Mouse (Mus musculus) intestine, postnatal 0 days (tissue): ENCODE results near the gene Zfp991. TPM values are rescaled to one million over a fixed set of nuclear protein-coding genes. Genes with fewer than 3 reads are reported as not detected.
"Not testable (repeated sequence)": the region's sequence is repeated elsewhere in the genome, so short reads cannot be mapped to it uniquely, and the experiment has no call there.

Experiments used
- ATAC-seq: fragments of 200-750 bp; cut with Nextera tagmentation; 2 replicates; pipeline ENCODE4 v1.8.0; 2017; ENCODE audit warnings: mild to moderate bottlenecking, moderate TSS enrichment, moderate library complexity
- H3K27ac ChIP-seq: fragments of 300-500 bp; sonication (generic); 2 replicates; pipeline ENCODE4 v1.5.1; 2014; ENCODE audit warnings: mild to moderate bottlenecking, low read depth, low read length, moderate library complexity
- H3K27me3 ChIP-seq: fragments of 300-500 bp; sonication (generic); replicated peaks from 2 replicates; pipeline ENCODE4 v1.6.1; 2014; ENCODE audit warnings: low read length, mixed read lengths; ENCODE audit not compliant: control insufficient read depth, insufficient read depth
- H3K36me3 ChIP-seq: fragments of 300-500 bp; sonication (generic); 2 replicates; pipeline ENCODE4 v1.6.1; 2014; ENCODE audit warnings: mild to moderate bottlenecking, moderate library complexity; ENCODE audit not compliant: control insufficient read depth, insufficient read depth
- H3K4me1 ChIP-seq: fragments of 300-500 bp; sonication (generic); replicated peaks from 2 replicates; pipeline ENCODE4 v1.6.1; 2014; ENCODE audit warnings: antibody characterized with exemption, low read length, mixed read lengths; ENCODE audit not compliant: control insufficient read depth, insufficient read depth
- H3K4me2 ChIP-seq: fragments of 300-500 bp; sonication (generic); replicated peaks from 2 replicates; pipeline ENCODE4 v1.6.1; 2014; ENCODE audit warnings: low read depth, mild to moderate bottlenecking, moderate library complexity
- H3K4me3 ChIP-seq: fragments of 300-500 bp; sonication (generic); 2 replicates; pipeline ENCODE4 v1.5.1; 2014; ENCODE audit warnings: low read depth, low read length
- H3K9ac ChIP-seq: fragments of 300-500 bp; sonication (generic); 2 replicates; pipeline ENCODE4 v1.6.1; 2014; ENCODE audit warnings: mild to moderate bottlenecking, low read depth, low read length
- H3K9me3 ChIP-seq: fragments of 300-500 bp; sonication (generic); 2 replicates; pipeline ENCODE4 v1.6.1; 2016; ENCODE audit warnings: mixed run types; ENCODE audit not compliant: control insufficient read depth
- WGBS: fragments of 180-500 bp; shearing (Covaris S2); extraction: QIAGEN DNeasy Blood & Tissue Kit; methylation state at CpG from one replicate; pipeline ENCODE4 v1.1.7; 2014; 5-methylcytosine and 5-hydroxymethylcytosine counted together
- polyA plus RNA-seq: library from polyadenylated mRNA; unstranded; fragments of >200 nt; fragmentation: Nextera tagmentation; extraction: Ambion mirVana; gene quantifications from 2 replicates; pipeline ENCODE4 v1.2.1, GENCODE M21; 2015

Gene Zfp991
- polyA plus RNA-seq, 1 experiment from 2014 or later, result 9.1 TPM

DNA sequence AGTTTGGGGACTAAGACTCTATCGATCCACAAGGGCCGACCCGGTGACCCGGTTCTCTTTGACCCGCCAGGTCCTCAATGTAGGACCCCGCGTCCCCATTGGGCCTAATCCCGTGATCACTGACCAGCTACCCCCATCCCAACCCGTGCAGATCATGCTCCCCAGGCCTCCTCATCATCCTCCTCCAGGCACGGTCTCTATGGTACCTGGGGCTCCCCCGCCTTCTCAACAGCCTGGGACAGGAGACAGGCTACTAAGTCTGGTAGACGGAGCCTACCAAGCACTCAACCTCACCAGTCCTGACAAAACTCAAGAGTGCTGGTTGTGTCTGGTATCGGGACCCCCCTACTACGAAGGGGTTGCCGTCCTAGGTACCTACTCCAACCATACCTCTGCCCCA is 93.8 kb downstream of the Zfp991 start:
- not testable (repeated sequence) for H3K27me3 ChIP-seq, H3K9ac ChIP-seq, H3K4me2 ChIP-seq, H3K4me3 ChIP-seq, H3K4me1 ChIP-seq, H3K36me3 ChIP-seq, H3K27ac ChIP-seq, ATAC-seq
- peaks cover 11% of the 10 kb centered on the region; the same call in 1 of the 2 replicates for H3K9me3 ChIP-seq
- 92% methylated on average over 8 of the region's 15 CpGs for WGBS

DNA sequence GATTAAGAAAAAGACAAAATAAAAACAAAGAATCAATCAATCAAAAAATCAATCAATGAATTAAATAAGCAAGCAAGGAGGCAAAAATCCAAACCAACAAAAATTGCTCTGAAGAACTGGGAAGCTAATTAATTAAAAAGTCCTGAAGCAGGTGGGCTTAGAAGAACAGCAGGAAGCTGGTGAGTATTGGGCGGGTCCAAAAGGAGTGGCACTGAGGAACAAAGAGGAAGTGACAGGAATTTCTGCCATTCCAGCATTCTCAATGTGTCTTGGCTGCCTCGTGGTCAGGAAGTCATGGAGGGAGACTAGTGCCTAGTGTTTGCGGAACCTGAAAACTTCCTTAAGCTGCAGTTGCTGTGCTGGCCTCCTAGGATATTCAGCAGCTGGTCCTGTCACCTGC is 98.2 kb downstream of the Zfp991 start:
- not testable (repeated sequence) for ATAC-seq, H3K27ac ChIP-seq, H3K4me3 ChIP-seq, H3K9ac ChIP-seq, H3K36me3 ChIP-seq, H3K4me2 ChIP-seq, H3K4me1 ChIP-seq, H3K27me3 ChIP-seq
- peaks cover 25% of the 10 kb centered on the region for H3K9me3 ChIP-seq
- WGBS, result 71% methylated on average over 3 of the region's 3 CpGs

Other genes starting within 250 kb of the Zfp991 start
- not detected in 2 replicates for gene Gm21411, start 222.4 kb upstream of the Zfp991 start, polyA plus RNA-seq
- not detected in 2 replicates for gene Zfp989, start 160.1 kb upstream of the Zfp991 start, polyA plus RNA-seq
- not detected in 2 replicates for gene Rex2, start 110.2 kb upstream of the Zfp991 start, polyA plus RNA-seq
- gene Zfp988, start 173.6 kb downstream of the Zfp991 start, polyA plus RNA-seq, result 0.17 and 0.18 TPM in 2 replicates
- not detected in 2 replicates for gene Zfp978, start 229.3 kb downstream of the Zfp991 start, polyA plus RNA-seq